Comparison of ENCODE assay signal across 8 mouse cellular contexts in genomic region chr12:32061090-32061930, GRCm38 (mm10). TPM values are rescaled to one million over a fixed set of nuclear protein-coding genes. Genes with fewer than 3 reads are reported as not detected.
DNase-seq lines count a peak whose midpoint lies in the region; ATAC-seq lines count a peak whose summit lies in the region.

Prkar2b (minus strand) TSS chr12:32061296.

- H3K9me3 ChIP-seq in hindbrain, embryonic 15.5 days, result no peaks in the 10 kb centered on the region

- H3K4me1 ChIP-seq in hindbrain, embryonic 15.5 days (replicated peaks), result peaks cover 32% of the 10 kb centered on the region

- H3K4me2 ChIP-seq in hindbrain, embryonic 15.5 days, result peak within 1 kb of the TSS; percentile 63

- H3K27ac ChIP-seq in hindbrain, embryonic 15.5 days (replicated peaks), result peak within 1 kb of the TSS; percentile 99

- H3K4me3 ChIP-seq in hindbrain, embryonic 15.5 days, result peak within 1 kb of the TSS; percentile 89

- no peaks in the 10 kb centered on the region for H3K36me3 ChIP-seq in hindbrain, embryonic 15.5 days

- under 1% methylated on average over 58 of the region's 64 CpGs for WGBS in hindbrain, embryonic 15.5 days

- peak within 1 kb of the TSS; percentile 95 for H3K9ac ChIP-seq in hindbrain, embryonic 15.5 days

- peak; percentile 94 for ATAC-seq in hindbrain, embryonic 15.5 days (ENCODE audit: low FRiP score, low read depth)

- peak; percentile 87 for DNase-seq in R1 (ENCODE audit: low read depth, low spot score)
- DNase-seq in cerebellum, postnatal 25 days, result peak; percentile 89 to 95
- DNase-seq in frontal cortex, postnatal 36 days (ENCODE audit: low spot score in 2 of 2), result peak; percentile 91 to 93
- peak; percentile 90 for DNase-seq in left cerebral cortex, adult 11 months (ENCODE audit: low spot score)
- peak; percentile 92 to 95 for DNase-seq in lung, postnatal 4 days
- peak; percentile 74 for DNase-seq in retina, postnatal 7 days (ENCODE audit: low read depth, low spot score)
- DNase-seq in urinary bladder, adult 2 months (ENCODE audit: low spot score), result peak; percentile 82

- H3K27me3 ChIP-seq in hindbrain, embryonic 15.5 days, result no peaks in the 10 kb centered on the region

RNA-seq across cellular contexts. Expression of gene Prkar2b, which starts in this region (rescaled TPM):
- polyA plus RNA-seq in hindbrain, embryonic 15.5 days (2015; fragmentation: Nextera tagmentation; extraction: Ambion mirVana), result 129 and 138 TPM in 2 replicates
- 8.6 and 10.0 TPM in 2 replicates for polyA plus RNA-seq in urinary bladder, adult 2 months (2012; rRNA removed)

Comparison
In these comparisons a context has a peak if more than half of its experiments do, and no peak if none do; other contexts are left out.
1. Peak in every context shown above with its lines: DNase-seq, ATAC-seq, H3K4me3 ChIP-seq and H3K27ac ChIP-seq.
2. RNA of gene Prkar2b (polyA plus RNA-seq): 129 to 138 TPM in hindbrain, embryonic 15.5 days; 8.6 to 10.0 TPM in urinary bladder, adult 2 months; every median in the first group is over 10 times any median in the second.